Mouse (Mus musculus) telencephalon, adult 2 months (tissue): ENCODE results near the gene Fbxl15.
A peak's percentile ranks its signal among the peaks of the same experiment; 100 is the strongest.

ENCODE experiments used
- DNase-seq: peaks from one replicate; pipeline ENCODE4 v3.0.0-alpha.2; 2011; ENCODE audit warnings: low read depth, low spot score

The Fbxl15 gene

DNA sequence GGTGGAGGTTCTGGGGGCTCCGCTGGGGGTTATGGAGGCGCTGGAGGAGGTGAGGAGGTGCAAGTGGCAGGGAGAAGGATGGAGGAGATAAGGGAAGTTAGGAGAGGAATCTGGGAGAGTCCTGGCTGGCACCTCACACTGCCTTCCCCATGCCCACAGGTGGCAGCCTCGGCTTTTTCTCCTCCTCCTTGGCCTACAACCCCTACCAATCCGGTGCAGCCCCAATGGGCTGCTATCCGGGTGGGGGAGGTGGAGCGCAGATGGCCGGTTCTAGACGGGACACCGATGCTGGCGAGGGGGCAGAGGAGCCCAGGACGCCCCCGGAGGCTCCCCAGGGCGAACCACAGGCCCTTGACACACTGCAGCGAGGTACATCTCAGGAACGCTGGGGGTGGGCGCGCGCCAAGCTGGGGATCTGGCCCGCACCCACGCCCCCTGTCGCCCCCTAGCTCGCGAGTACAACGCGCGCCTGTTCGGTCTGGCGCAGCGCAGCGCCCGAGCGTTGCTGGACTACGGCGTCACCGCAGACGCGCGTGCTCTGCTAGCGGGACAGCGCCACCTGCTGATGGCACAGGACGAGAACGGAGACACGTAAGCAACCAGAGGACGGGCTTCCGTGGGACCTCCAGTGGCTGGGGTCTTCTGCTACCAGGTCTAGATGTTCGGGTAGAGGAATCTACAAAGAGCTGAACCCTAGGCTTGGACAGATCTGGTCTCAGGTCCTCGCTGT is 19.1 kb upstream of the Fbxl15 start:
- no peak for DNase-seq

GRCm38 (mm10) chr19:46309651-46310305 is 18.2 kb upstream of the Fbxl15 start:
- no peak for DNase-seq

DNA sequence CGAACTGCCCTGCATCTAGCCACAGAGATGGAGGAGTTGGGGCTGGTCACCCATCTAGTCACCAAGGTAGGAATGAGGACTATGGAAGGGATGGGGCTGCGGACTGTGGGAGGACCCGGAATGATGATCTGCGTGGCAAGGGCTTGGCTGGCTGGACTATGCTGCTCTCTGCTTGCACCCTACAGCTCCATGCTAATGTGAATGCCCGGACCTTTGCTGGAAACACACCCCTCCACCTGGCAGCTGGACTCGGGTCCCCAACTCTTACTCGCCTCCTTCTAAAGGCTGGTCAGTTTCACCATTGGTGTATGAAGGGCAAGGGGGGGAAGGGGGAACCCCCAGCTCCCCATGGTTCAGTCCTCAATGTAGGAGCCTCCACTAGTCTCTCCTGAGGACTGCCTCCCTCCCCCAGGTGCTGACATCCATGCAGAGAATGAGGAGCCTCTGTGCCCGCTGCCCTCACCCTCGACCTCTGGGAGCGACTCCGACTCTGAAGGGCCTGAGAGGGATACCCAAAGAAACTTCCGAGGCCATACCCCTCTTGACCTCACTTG is 17.6 kb upstream of the Fbxl15 start:
- DNase-seq: no peak

DNA sequence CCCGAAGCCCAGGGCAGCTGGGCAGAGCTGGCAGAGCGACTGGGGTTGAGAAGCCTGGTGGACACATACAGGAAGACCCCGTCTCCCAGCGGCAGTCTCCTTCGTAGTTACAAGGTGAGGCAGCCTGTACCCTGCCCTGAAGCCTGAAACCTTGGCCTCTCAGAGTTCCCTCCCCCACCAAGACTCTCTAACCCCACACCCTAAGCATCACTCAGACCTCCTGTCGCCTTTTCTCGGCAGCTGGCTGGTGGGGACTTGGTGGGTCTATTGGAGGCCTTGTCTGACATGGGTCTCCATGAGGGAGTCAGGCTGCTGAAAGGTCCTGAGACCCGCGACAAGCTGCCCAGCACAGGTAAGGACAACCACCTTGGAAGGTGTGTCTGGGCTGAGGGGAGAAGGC is 16.6 kb upstream of the Fbxl15 start:
- no peak for DNase-seq

DNA sequence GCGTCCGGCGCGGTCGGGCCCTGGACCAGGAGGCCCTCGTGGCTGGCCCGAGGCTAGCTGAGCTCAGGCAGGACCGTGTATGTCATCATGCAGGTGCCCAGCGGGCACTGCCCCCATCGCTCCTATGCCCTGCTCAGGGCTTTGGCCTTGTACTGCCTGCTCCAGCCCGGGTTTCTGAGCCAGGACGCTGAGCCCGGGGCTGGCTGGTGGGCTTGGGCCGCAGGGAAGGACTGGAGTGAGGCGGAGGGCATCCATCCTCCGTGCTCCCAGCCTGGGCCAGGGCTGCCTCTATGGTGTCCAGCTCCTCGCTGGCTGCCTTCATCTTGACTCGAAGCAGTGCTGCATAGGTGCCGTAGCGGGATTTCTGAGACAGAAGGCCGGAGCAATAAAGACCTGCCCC is 15.4 kb upstream of the Fbxl15 start:
- no peak for DNase-seq

DNA sequence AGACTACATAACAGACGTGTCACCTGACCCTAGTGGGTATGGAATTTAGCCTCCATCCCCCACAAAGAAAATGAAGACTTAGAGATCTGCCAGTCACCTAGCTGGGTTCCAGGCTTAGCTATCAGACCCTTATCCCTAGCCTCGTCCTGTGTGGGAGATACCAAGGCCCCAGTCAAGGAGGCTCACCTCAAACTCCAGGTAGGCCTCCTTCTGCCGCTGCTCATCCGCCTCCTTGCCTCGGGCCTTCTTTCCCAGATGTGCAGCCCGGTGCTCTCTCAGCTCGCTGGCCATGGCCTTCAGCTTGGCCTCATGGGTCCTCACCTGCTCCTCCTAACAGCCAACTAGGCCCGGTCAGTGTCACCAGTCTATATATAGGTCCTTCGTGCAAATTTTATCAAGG is 14.9 kb upstream of the Fbxl15 start:
- no peak for DNase-seq

- DNase-seq: no peak
These were observed 14.4 kb upstream of the Fbxl15 start for GRCm38 (mm10) chr19:46313591-46313990.

GRCm38 (mm10) chr19:46314151-46314601 is 13.8 kb upstream of the Fbxl15 start:
- DNase-seq: no peak

DNA sequence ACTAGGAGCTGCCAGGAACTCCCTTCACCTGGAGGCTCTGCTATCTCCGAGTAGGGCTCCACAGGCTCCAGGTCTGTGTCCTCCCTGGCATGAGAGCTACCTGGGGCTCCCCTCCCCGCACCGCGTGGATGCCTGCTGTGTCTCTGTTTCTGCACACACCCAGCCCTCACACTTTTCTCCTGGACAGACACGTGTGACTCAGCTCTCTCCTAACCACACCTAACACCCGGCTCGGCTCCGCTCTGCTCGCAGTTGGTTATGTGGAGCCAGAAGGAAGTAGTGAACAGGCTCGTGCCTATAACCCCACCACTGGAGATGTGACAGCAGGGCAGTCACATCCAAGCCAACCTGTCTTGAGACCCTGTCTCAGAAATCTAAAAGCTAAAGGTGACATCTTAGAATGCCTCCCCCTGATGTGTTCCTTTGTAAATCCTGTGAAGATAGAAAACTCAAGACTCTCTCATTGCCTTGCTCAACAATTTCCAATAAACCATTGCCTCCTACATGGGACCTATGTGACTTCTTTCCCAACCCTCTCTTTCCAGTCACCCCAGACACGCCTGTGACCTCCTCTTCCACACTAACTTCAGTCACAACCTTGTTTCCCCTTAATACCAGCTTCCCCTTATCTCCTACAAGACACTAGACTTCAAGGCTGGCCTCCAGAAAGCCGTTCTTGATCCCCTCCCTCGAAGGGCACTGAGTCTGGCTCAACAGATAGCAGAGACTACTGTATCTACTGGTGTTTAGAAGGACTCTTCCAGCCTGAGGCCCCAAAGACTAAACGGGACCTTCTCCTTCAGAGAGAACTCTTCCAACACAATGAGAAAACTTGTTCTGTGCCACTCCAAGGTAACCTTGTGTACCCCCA is 12.9 kb upstream of the Fbxl15 start:
- DNase-seq: no peak

- DNase-seq: no peak
These were observed 12.0 kb upstream of the Fbxl15 start for GRCm38 (mm10) chr19:46315752-46316610.

DNA sequence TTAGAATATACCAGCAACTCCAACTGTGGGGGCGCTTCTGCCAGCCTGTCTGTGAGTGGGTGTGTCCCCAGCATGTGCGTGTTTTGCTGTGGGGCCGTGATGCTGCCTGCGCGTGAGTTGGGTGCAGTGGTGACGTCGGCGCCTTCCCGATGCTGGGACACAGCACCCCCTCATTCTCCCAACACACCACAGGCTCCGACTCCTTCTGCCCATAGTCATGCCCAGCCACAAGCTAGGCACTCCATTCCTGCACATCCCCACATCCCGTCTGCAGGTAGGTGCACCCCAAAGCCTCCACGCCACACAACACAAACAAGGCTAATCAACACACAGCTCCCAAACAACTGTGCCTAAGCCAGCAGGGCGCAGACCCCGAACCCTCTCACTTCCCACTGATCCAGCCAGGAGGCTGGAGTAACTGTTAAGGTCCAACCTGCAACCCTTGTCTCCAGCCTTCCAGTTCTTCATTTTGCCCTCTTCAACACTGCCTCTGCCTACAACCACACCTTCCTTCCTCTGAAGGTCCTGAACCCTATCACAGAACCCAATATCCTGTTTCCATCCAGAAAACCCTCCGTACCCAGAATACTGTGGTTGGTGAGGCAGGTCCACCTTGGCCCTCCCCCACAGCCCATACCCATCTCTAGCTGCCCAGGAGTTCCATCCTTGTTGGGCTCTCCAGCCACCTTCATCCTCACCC is 11.0 kb upstream of the Fbxl15 start:
- no peak for DNase-seq

DNA sequence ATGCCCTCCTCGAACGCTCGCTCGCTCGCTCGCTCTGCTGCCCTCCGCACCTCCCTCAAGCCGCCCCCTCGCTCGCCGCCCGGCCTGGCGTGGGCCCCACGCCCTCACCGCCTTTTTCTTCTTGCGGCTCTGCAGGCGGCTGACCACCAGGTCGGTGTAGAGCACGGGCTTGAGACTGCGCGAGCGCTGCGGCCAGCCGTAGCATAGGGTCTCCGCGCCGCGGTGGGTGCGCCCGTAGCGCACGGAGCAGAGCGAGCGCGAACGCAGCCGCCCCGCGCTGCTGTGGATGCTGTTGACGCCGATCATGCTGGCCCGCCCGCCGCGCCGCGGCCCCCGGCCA is 10.5 kb upstream of the Fbxl15 start:
- DNase-seq: no peak

GRCm38 (mm10) chr19:46318031-46318471 is 9.9 kb upstream of the Fbxl15 start:
- DNase-seq: no peak

DNA sequence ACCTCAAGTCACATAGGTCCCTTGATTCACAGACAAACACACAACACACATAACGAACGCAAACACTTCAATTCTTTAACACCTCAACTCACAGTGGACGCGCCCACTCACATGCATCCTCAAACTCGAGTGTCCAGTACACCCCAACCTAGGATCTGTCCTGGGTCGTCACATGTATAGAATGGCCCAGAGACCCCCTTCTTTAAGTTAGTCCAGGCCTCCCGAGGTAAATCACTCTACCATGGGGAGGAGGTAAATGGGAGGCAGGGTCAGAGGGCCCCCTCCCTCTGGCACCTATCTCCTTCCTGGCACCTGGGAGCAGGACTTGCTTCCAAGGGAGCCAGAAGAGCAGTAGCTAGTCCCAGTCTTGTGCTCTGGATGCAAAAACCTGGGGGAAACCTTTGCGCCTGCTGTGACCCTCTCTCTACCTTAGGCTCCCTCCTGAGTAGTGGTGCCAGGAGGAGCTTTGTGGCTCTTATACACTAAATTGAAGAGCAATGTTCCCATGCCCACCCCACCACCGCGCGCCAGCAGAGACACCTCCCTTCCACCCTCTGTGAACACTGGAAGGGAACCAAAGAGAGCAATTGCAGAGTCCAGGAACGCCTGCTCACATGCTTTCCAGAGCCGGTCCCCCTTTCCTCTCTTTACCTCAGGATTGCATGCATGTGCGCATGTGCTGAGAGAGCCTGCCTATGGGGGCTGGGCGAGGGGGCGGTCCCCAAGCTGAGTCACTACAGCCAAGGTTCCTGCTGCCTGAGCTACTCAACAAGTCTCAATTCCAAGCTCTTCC is 9.2 kb upstream of the Fbxl15 start:
- peak; percentile 93 for DNase-seq

DNA sequence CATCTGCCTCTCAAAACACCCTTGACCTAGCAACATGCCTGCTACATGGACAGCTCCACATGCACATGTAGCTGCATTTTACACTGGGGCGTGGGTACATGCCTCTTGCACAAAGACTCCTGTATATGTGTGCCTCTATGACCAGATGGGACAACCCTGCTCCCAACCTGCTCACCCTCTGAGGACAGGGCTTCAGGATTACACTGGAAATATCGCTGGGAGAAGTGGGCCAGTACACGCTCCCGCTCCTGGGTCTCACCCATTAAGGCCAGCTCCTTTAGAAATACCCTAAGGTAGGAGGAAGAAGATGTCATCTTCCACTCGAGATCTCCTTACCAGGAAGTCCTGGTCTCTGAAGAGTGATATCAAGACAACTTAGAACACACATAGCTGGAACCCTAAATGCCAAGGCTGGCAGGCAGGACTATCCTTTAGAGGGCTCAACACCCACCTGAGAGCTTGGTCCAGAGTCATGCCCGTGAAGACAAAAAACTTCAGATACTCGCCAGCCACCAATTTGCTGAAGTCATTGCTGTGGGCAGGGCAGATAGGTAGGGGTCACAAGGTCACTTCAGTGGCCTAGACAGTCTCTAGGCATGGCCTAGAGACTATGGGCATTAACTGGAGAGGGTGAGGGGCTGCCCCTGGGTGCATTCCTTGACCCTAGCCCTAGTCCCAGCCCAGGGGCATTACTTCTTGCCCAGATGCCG is 7.8 kb upstream of the Fbxl15 start:
- DNase-seq: no peak

DNA sequence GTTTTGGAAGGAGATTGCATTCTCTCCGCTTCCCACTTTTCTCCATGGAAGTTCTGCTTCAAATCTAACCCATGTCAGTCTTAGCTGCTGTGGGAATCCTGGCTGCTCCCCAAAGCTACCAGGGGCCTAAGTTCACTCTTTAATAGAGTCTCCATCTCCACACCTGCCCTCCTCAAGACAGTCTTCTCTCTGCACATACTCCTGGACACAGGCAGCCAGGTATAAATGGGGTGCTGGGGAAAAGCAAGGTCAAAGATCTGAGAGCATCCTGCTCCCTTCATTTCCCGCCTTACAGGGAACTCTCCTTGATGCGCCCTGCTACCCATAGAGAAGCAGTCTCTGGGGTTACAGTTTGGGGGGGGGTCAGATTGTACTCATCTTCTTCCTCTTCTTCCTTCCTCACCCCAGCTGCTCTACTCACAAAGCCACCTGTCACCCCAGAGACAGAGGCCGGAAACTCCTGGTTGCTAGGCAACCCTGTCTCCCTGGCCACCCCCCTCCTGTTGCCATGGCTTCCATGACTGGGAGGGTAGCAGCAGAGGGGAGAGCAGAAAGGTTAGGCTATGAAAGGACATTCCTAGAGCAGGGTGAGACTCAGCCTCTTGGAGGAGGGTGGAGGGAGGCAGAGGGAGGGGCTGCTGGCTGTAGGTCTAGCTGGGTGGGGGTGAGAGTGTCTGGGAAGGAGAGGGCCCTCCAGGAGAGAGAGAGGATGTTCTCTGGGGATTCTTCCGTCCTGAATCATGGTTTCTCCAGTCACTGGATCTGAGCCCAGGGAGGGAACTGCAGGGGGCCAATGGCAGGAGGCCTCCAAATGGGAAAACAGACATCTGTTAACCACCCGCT is 6.7 kb upstream of the Fbxl15 start:
- no peak for DNase-seq

DNA sequence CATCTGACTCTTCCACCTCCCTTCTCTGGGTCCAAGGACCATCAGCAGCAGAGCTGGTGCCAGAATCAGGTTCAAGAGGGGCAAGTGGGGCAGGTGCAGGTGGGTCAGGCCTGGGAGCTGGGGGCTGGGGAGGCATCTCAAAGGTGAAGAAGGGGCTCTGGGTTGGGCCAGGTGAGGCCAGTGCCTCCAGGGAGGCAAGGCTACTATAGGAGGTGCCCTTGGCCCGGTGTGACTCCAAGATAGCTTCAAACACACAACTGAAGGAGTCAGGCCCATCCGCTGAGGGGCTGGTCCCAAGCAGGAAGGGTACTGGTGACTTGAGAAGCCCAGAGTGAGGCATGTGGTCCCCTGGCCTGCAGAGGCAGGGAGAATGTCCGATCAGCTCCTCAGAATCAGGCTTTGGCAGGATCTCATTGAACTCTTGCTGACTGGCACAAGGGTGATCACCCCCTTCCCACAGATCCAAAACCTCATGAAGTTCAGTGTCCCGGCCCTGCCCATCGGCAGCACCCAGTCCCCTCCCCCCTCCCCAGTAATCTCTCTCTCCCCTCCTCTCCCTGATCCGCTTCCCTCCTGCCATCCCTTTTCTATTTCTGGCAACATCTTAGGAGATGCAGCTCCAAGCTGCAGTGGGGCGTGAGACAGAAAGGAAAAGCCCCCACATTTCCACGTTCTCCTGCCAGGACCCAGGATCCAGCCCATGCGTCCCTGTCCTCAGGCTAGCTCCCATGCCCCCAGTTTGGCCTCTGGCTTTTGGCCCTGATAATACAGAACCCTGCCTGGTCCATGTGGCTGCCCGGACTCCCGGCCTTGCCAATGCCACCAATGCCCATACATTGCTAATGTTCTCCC is 5.6 kb upstream of the Fbxl15 start:
- no peak for DNase-seq
